Mouse (Mus musculus) liver, adult 2 months (tissue): ENCODE results near the gene Mrps24.

Experiments
- CTCF ChIP-seq: fragments of 200-500 bp; IDR thresholded peaks from 2 replicates; pipeline ENCODE4 v1.5.1; 2011; ENCODE audit warnings: low read depth, low read length, control low read depth
- POLR2A ChIP-seq: fragments of 200-500 bp; IDR thresholded peaks from 2 replicates; pipeline ENCODE4 v1.6.1; 2011; ENCODE audit warnings: low read length, control low read depth; ENCODE audit not compliant: insufficient read depth; ENCODE audit errors: extremely low read depth

DNA sequence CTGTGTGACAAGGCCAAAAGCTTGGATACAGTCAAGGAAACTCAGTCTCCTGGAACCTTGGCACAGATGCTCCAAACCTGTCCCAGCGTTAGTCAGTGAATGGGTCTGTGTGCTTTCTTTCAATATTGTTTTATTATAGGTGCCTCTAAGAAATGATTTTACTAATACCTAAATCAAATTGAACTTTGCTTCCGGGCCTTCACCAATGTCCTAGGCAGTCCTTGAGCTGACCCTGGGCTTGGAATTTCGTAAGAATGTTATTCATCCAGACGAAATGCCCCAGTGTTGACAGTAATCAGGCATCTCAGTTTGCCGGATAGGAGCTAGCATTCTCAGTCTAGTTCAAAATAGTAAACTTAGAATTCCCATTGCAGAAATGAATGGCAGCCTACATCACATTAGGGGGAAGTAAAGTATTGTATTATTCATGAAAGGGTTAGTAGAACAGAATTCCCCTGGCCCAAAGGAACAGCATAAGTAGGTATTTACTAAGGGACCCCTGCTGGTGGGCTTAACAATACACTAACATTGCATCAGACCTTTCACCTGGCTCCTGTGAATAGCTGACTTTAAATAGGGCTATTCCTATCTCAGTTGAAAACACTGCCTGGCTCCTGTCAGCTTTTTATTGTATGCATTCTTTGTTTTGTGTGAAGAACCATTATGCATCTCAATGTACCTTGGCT, 13.1 kb downstream of the Mrps24 start:
- TF ChIP-seq CTCF (no peak), POLR2A (no peak)
